Mouse (Mus musculus) intestine, embryonic 14.5 days (tissue): Measurements from ENCODE around the gene Rpl31. TPM values are rescaled to one million over a fixed set of nuclear protein-coding genes. Genes with fewer than 3 reads are reported as not detected.

Source experiments
- ATAC-seq: fragments of 200-750 bp; cut with Nextera tagmentation; replicated peaks from 2 replicates; pipeline ENCODE4 v1.8.0; 2017; ENCODE audit warnings: low read depth, moderate number of reproducible peaks, moderate TSS enrichment, moderate library complexity; ENCODE audit not compliant: low FRiP score, low TSS enrichment
- DNase-seq: peaks from one replicate; pipeline ENCODE4 v3.0.0-alpha.2; 2018; ENCODE audit warnings: low spot score
- H3K27ac ChIP-seq: fragments of 300-500 bp; sonication (generic); 2 replicates; pipeline ENCODE4 v1.5.1; 2014; ENCODE audit warnings: low read depth, mild to moderate bottlenecking, control low read depth
- H3K27me3 ChIP-seq: fragments of 300-500 bp; sonication (generic); replicated peaks from 2 replicates; pipeline ENCODE4 v1.6.1; 2014; ENCODE audit warnings: low read length, control low read depth; ENCODE audit not compliant: control insufficient read depth, insufficient read depth
- H3K36me3 ChIP-seq: fragments of 300-500 bp; sonication (generic); 2 replicates; pipeline ENCODE4 v1.6.1; 2014; ENCODE audit warnings: low read length, control low read depth; ENCODE audit not compliant: control insufficient read depth, insufficient read depth
- H3K4me1 ChIP-seq: fragments of 300-500 bp; sonication (generic); replicated peaks from 2 replicates; pipeline ENCODE4 v1.6.1; 2014; ENCODE audit warnings: low read length, control low read depth, mixed read lengths; ENCODE audit not compliant: control insufficient read depth, insufficient read depth
- H3K4me2 ChIP-seq: fragments of 300-500 bp; sonication (generic); 2 replicates; pipeline ENCODE4 v1.6.1; 2014; ENCODE audit warnings: low read length
- H3K4me3 ChIP-seq: fragments of 300-500 bp; sonication (generic); 2 replicates; pipeline ENCODE4 v1.5.1; 2014; ENCODE audit warnings: low read depth, low read length, control low read depth, mixed read lengths
- H3K9ac ChIP-seq: fragments of 300-500 bp; sonication (generic); 2 replicates; pipeline ENCODE4 v1.6.1; 2014; ENCODE audit warnings: mild to moderate bottlenecking, low read length
- H3K9me3 ChIP-seq: fragments of 300-500 bp; sonication (generic); 2 replicates; pipeline ENCODE4 v1.6.1; 2016; ENCODE audit warnings: low read length, control low read depth; ENCODE audit not compliant: control insufficient read depth
- WGBS: fragments of 180-500 bp; shearing (Covaris S2); extraction: QIAGEN DNeasy Blood & Tissue Kit; methylation state at CpG from one replicate; pipeline ENCODE4 v1.1.7; 2014; 5-methylcytosine and 5-hydroxymethylcytosine counted together
- polyA plus RNA-seq: library from polyadenylated mRNA; unstranded; fragments of >200 nt; fragmentation: Nextera tagmentation; extraction: Ambion mirVana; gene quantifications from 2 replicates; pipeline ENCODE4 v1.2.1, GENCODE M21; 2014

The Rpl31 gene
- polyA plus RNA-seq, 1 experiment from 2014 or later = 877 TPM

DNA sequence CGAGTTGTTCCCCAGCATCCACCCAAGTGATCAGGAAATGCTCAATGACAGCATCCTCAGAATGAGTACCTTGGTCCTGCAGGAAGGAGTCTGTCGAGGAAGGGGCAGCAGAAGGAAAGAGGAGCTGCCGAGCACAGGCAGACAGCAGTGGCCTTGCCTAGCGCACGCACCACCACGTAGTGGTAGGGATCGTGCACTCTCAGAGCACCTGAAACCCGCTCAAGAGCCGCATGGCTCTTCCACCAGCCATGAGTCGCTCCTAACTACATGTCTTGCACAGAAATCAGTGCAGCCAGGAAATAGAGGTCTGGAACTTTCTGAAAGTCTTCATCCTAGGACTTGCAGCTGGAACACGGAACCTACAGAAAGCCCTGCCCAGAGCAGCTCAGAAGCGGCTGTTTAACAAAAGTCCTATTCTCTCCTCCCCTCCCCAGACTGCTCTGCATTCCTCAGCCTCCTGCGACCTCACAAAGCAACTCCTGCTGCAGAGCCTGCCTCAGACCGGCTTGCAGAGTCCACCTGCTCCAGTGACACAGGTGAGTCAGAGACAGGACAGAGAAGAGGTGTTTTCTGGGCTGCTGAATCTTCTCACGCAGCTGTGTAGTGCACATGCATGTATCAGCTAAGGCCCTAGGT is 32.0 kb upstream of the Rpl31 start:
- ATAC-seq (no peak), DNase-seq (no peak)
- Histone ChIP-seq H3K27me3 (no peaks in the 10 kb centered on the region), H3K36me3 (no peaks in the 10 kb centered on the region), H3K4me1 (no peaks in the 10 kb centered on the region), H3K4me3 (no peak overlapping the region), H3K9me3 (no peaks in the 10 kb centered on the region), H3K4me2 (no peak overlapping the region), H3K9ac (no peak overlapping the region), H3K27ac (no peak overlapping the region)
- WGBS = 29% methylated on average over 15 of the region's 15 CpGs

DNA sequence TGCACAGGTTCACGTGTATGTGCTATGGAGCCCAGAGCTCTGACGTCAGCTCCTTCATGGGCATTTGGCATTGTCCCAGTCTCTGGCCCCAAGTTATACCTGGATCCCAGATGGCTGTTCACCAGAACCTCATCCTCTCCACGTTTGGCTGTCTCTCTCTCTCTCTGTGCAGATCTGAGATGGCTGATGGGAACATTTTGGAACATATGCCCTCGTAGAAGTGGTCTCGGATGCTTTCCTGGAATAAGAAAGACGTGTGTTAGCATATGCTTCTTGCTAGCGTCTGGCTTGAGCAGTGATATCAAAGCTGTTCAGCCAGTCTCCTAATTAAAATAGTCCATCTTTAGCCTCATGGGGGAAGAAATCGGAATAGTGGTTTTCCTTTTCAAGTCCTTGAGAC is 30.9 kb upstream of the Rpl31 start:
- Histone ChIP-seq H3K4me1 (no peaks in the 10 kb centered on the region), H3K9ac (no peak overlapping the region), H3K27me3 (no peaks in the 10 kb centered on the region), H3K9me3 (no peaks in the 10 kb centered on the region), H3K27ac (no peak overlapping the region), H3K4me2 (no peak overlapping the region), H3K4me3 (no peak overlapping the region), H3K36me3 (no peaks in the 10 kb centered on the region)
- WGBS = 89% methylated on average over 8 of the region's 8 CpGs
- ATAC-seq = no peak
- DNase-seq = no peak

- WGBS = 72% methylated on average over 10 of the region's 10 CpGs
- ATAC-seq = no peak
Measured at GRCm38 (mm10) chr1:39338831-39339230, 28.8 kb upstream of the Rpl31 start.

DNA sequence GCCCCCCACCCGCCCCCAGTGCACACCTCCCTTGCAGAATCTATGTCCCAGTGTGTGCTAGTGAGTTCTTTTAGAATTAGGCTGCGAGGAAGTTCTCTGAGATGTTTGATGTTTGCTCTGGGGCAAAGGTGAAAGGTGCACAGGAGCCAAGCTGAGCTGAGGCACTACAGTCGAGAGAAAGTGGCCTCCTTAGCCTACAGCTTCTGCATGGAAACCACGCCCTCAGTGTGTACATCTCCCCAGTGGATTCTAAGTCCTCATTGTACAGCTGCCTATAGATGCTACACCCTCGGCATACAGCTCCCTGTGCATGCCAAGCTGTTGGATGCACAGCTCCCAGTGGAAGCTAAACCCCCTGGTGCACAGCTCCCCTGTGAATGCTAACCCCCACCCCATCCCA is 28.2 kb upstream of the Rpl31 start:
- no peak overlapping the region for H3K4me2 ChIP-seq
- H3K27ac ChIP-seq = no peak overlapping the region
- DNase-seq (no peak), ATAC-seq (no peak)
- 28% methylated on average over 5 of the region's 5 CpGs for WGBS
- H3K27me3 ChIP-seq = no peaks in the 10 kb centered on the region
- H3K36me3 ChIP-seq = no peaks in the 10 kb centered on the region
- H3K4me3 ChIP-seq = no peak overlapping the region
- no peaks in the 10 kb centered on the region for H3K4me1 ChIP-seq
- H3K9ac ChIP-seq = no peak overlapping the region
- no peaks in the 10 kb centered on the region for H3K9me3 ChIP-seq

More at GRCm38 (mm10) chr1:39338831-39339230, 28.8 kb upstream of the Rpl31 start:
- Histone ChIP-seq H3K27me3 (no peaks in the 10 kb centered on the region), H3K4me1 (no peaks in the 10 kb centered on the region), H3K4me2 (no peak overlapping the region), H3K27ac (no peak overlapping the region), H3K36me3 (no peaks in the 10 kb centered on the region), H3K9me3 (no peaks in the 10 kb centered on the region), H3K9ac (no peak overlapping the region), H3K4me3 (no peak overlapping the region)
- DNase-seq = no peak

GRCm38 (mm10) chr1:39340156-39340555 is 27.5 kb upstream of the Rpl31 start:
- WGBS = 72% methylated on average over 6 of the region's 6 CpGs

GRCm38 (mm10) chr1:39340647-39341046 is 27.0 kb upstream of the Rpl31 start:
- DNase-seq (peak; percentile 68), ATAC-seq (peak; percentile 44; the same call in 1 of the 2 replicates)
- no peaks in the 10 kb centered on the region for H3K4me1 ChIP-seq
- no peak overlapping the region for H3K4me3 ChIP-seq
- WGBS = 17% methylated on average over 8 of the region's 8 CpGs
- no peak overlapping the region for H3K27ac ChIP-seq
- H3K27me3 ChIP-seq = no peaks in the 10 kb centered on the region
- no peaks in the 10 kb centered on the region for H3K9me3 ChIP-seq
- H3K4me2 ChIP-seq = no peak overlapping the region
- no peaks in the 10 kb centered on the region for H3K36me3 ChIP-seq
- H3K9ac ChIP-seq = no peak overlapping the region

More at GRCm38 (mm10) chr1:39340156-39340555, 27.5 kb upstream of the Rpl31 start:
- DNase-seq (no peak), ATAC-seq (no peak)
- H3K4me2 ChIP-seq = no peak overlapping the region
- no peaks in the 10 kb centered on the region for H3K4me1 ChIP-seq
- no peaks in the 10 kb centered on the region for H3K9me3 ChIP-seq
- H3K9ac ChIP-seq = no peak overlapping the region
- no peak overlapping the region for H3K4me3 ChIP-seq
- H3K27me3 ChIP-seq = no peaks in the 10 kb centered on the region
- no peaks in the 10 kb centered on the region for H3K36me3 ChIP-seq
- no peak overlapping the region for H3K27ac ChIP-seq

GRCm38 (mm10) chr1:39341807-39342206 is 25.8 kb upstream of the Rpl31 start:
- no peak overlapping the region for H3K9ac ChIP-seq
- H3K4me2 ChIP-seq = no peak overlapping the region
- H3K9me3 ChIP-seq = no peaks in the 10 kb centered on the region
- ATAC-seq = no peak
- H3K36me3 ChIP-seq = no peaks in the 10 kb centered on the region
- no peaks in the 10 kb centered on the region for H3K27me3 ChIP-seq
- no peak overlapping the region for H3K4me3 ChIP-seq
- no peaks in the 10 kb centered on the region for H3K4me1 ChIP-seq
- 81% methylated on average over 4 of the region's 4 CpGs for WGBS
- H3K27ac ChIP-seq = no peak overlapping the region
- DNase-seq = no peak

DNA sequence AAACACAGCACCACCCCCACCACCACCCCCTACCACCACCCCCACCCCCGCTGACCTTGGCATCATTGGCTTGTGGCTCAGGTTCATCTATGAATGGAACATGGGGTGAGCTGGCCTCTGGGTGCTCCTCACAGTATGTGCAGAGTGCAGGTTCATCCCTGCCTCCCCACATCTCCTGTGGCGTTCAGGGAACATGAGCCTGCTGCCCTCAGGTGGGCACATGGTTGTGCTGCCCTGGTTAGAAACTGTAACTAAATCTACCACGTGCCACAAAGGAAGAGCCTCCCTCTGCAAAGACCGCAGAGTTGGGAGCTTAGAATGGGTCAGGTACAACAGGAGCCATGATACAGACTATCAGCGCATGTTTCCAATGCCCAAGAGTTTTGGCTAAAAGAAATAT is 24.4 kb upstream of the Rpl31 start:
- ATAC-seq = no peak
- Histone ChIP-seq H3K4me3 (no peak overlapping the region), H3K27me3 (no peaks in the 10 kb centered on the region), H3K4me1 (no peaks in the 10 kb centered on the region), H3K36me3 (no peaks in the 10 kb centered on the region), H3K27ac (no peak overlapping the region), H3K9ac (no peak overlapping the region), H3K9me3 (no peaks in the 10 kb centered on the region), H3K4me2 (no peak overlapping the region)
- no peak for DNase-seq
- WGBS = 83% methylated on average over 5 of the region's 5 CpGs

GRCm38 (mm10) chr1:39344981-39345600 is 22.6 kb upstream of the Rpl31 start:
- Histone ChIP-seq H3K27ac (no peak overlapping the region), H3K9me3 (no peaks in the 10 kb centered on the region), H3K4me2 (no peak overlapping the region), H3K4me3 (no peak overlapping the region), H3K27me3 (no peaks in the 10 kb centered on the region), H3K9ac (no peak overlapping the region), H3K4me1 (no peaks in the 10 kb centered on the region), H3K36me3 (no peaks in the 10 kb centered on the region)
- WGBS = 59% methylated on average over 21 of the region's 21 CpGs
- ATAC-seq (no peak), DNase-seq (no peak)
